Mouse (Mus musculus) bone marrow, adult 2 months (tissue): ENCODE measurements around the gene Unkl.

Source experiments
- CTCF ChIP-seq: fragments of 200-500 bp; IDR thresholded peaks from 2 replicates; pipeline ENCODE4 v1.5.1; 2011; ENCODE audit warnings: low read length, control low read depth; ENCODE audit not compliant: control insufficient read depth, insufficient read depth
- POLR2A ChIP-seq: fragments of 200-500 bp; IDR thresholded peaks from 2 replicates; pipeline ENCODE4 v1.6.1; 2011; ENCODE audit warnings: low read depth, mild to moderate bottlenecking, control low read depth, low read length, borderline replicate concordance; ENCODE audit not compliant: control insufficient read depth

- TF ChIP-seq CTCF (no peak), POLR2A (no peak; the same call in 1 of the 2 replicates)
Measured at GRCm38 (mm10) chr17:25221821-25222503, 33.8 kb downstream of the Unkl start.
